Mouse (Mus musculus) kidney, embryonic 16.5 days (tissue): ENCODE results near the gene 2810408A11Rik. TPM values are rescaled to one million over a fixed set of nuclear protein-coding genes. Genes with fewer than 3 reads are reported as not detected.

Experiments
- ATAC-seq: fragments of 200-750 bp; cut with Nextera tagmentation; 2 replicates; pipeline ENCODE4 v1.8.0; 2017; ENCODE audit warnings: moderate TSS enrichment; ENCODE audit not compliant: low FRiP score, low TSS enrichment
- H3K27ac ChIP-seq: fragments of 300-500 bp; sonication (generic); 2 replicates; pipeline ENCODE4 v1.5.1; 2014; ENCODE audit warnings: low read length
- H3K27me3 ChIP-seq: fragments of 300-500 bp; sonication (generic); 2 replicates; pipeline ENCODE4 v1.6.1; 2014; ENCODE audit warnings: low read length, control low read depth, mixed read lengths; ENCODE audit not compliant: insufficient read depth
- H3K36me3 ChIP-seq: fragments of 300-500 bp; sonication (generic); 2 replicates; pipeline ENCODE4 v1.6.1; 2014; ENCODE audit warnings: low read length, control low read depth, mixed read lengths; ENCODE audit not compliant: insufficient read depth
- H3K4me1 ChIP-seq: fragments of 300-500 bp; sonication (generic); 2 replicates; pipeline ENCODE4 v1.6.1; 2014; ENCODE audit warnings: low read length, control low read depth, mixed read lengths; ENCODE audit not compliant: insufficient read depth
- H3K4me2 ChIP-seq: fragments of 300-500 bp; sonication (generic); replicated peaks from 2 replicates; pipeline ENCODE4 v1.6.1; 2014; ENCODE audit warnings: low read depth, low read length
- H3K4me3 ChIP-seq: fragments of 300-500 bp; sonication (generic); 2 replicates; pipeline ENCODE4 v1.5.1; 2014; ENCODE audit warnings: mild to moderate bottlenecking, low read length
- H3K9ac ChIP-seq: fragments of 300-500 bp; sonication (generic); replicated peaks from 2 replicates; pipeline ENCODE4 v1.6.1; 2014; ENCODE audit warnings: low read length
- H3K9me3 ChIP-seq: fragments of 300-500 bp; sonication (generic); 2 replicates; pipeline ENCODE4 v1.6.1; 2016; ENCODE audit warnings: low read length, control low read depth
- WGBS: fragments of 180-500 bp; shearing (Covaris S2); extraction: QIAGEN DNeasy Blood & Tissue Kit; methylation state at CpG from one replicate; pipeline ENCODE4 v1.1.7; 2014; 5-methylcytosine and 5-hydroxymethylcytosine counted together
- polyA plus RNA-seq: library from polyadenylated mRNA; unstranded; fragments of >200 nt; fragmentation: Nextera tagmentation; extraction: Ambion mirVana; gene quantifications from 2 replicates; pipeline ENCODE4 v1.2.1, GENCODE M21; 2015

The 2810408A11Rik gene
- polyA plus RNA-seq, 1 experiment from 2014 or later, result 12.8 TPM

DNA sequence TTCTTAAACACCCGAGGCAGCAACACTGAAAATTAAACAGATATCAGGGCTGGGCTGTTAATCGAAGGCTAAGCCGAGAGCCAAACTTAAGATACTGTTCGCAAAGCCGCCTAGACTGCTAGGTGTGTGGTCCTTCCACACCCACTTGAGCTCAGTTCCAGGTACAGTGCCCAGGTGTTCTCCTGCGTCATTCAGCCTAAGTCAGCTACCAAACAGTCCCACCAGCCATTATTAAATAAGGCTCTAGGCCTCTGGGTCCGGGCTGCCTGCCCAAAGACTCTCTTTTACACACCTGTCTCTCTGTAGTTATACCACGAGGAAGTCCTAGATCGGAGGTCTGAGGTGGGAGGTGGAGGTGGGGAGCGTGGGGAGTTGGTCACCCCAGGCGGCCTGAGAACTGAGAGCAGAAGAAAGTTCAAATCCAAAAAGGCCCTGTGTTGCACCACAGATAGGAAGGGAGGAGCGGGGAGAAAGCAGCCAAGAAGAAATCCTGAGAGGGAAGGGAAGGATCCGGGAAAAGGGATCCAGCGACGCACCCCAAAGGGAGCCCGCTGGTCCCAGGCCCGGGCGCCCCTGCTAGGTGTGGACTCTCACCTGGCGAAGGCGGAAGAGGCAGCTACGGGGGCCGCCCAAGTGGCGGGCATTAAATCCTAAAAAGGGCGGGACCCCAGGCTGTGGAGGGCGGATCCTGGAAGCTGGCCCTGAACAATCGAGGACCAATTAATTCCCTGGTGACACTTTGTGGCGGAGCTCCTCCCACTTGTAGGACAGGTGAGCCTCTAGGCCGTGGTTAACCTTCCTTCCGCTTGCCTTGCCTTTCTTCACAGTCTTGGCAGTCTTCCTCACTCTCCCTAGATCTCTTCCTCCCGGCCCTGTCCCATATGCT is 42.4 kb downstream of the 2810408A11Rik start, which contains the start of gene Tnk1:
Tnk1 (minus strand) TSS at position 618 of the 886 bp plus-strand sequence.
- 18% methylated on average over 30 of the region's 30 CpGs for WGBS
- ATAC-seq, result peak; percentile 59; the same call in 1 of the 2 replicates
- no peaks in the 10 kb centered on the region for H3K36me3 ChIP-seq
- peak within 1 kb of the TSS; percentile 52 for H3K4me2 ChIP-seq
- peak within 1 kb of the TSS; percentile 58; the same call in 1 of the 2 replicates for H3K27ac ChIP-seq
- peak within 1 kb of the TSS; percentile 45 for H3K4me3 ChIP-seq
- H3K4me1 ChIP-seq, result peaks cover 4% of the 10 kb centered on the region; the same call in 1 of the 2 replicates
- peaks cover 15% of the 10 kb centered on the region for H3K27me3 ChIP-seq
- H3K9ac ChIP-seq, result peak within 1 kb of the TSS; percentile 68
- H3K9me3 ChIP-seq, result no peaks in the 10 kb centered on the region

DNA sequence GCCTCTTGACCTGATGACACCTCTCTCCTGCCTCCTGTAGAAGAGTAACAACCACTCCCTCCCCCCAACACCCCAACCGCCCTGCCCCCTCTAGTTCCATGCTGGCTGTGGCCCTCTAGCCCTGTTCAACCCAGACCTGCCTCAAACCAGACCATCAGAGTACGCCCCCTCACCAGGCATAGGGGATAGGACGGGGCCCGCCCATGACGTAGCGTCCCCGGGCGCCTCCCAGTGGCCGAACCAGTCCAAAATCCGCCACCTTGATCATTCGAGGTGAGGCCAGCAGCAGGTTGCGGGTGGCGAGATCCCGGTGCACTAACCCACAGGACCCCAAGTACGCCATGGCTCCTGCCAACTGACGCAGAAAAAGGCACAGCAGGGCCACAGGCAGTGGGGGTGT is 45.4 kb downstream of the 2810408A11Rik start:
- Histone ChIP-seq H3K4me1 (peaks cover 4% of the 10 kb centered on the region; the same call in 1 of the 2 replicates), H3K27me3 (peaks cover 15% of the 10 kb centered on the region), H3K36me3 (peaks cover 20% of the 10 kb centered on the region), H3K9me3 (no peaks in the 10 kb centered on the region), H3K27ac (no peak overlapping the region), H3K4me3 (no peak overlapping the region), H3K4me2 (peak overlapping the region; percentile 29; the same call in 1 of the 2 replicates), H3K9ac (no peak overlapping the region)
- 23% methylated on average over 16 of the region's 16 CpGs for WGBS
- ATAC-seq, result peak; percentile 41; the same call in 1 of the 2 replicates

DNA sequence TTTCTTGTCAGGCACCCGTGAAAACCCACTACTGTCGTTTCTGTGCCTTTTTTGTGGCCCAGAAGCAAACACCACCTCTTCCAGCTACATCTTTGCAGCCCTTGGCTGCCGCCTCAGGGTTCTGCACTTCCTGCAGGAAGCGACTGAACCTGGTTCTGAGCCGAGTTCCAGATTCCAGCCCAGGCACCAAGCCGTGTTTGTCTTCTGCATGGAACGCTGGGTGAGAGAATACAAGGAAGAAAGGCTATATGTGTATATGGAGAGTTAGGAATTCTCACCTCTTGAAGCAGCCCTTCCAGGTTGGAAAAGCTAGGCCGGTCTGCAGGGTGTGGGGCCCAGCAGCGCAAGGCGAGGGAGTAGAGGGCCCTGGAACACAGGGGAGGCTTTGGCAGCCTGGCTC is 46.1 kb downstream of the 2810408A11Rik start:
- Histone ChIP-seq H3K27ac (no peak overlapping the region), H3K4me3 (no peak overlapping the region), H3K4me1 (peaks cover 4% of the 10 kb centered on the region; the same call in 1 of the 2 replicates), H3K36me3 (peaks cover 26% of the 10 kb centered on the region), H3K4me2 (no peak overlapping the region), H3K9me3 (no peaks in the 10 kb centered on the region), H3K9ac (no peak overlapping the region), H3K27me3 (peaks cover 15% of the 10 kb centered on the region)
- ATAC-seq, result no peak
- WGBS, result 80% methylated on average over 10 of the region's 10 CpGs

DNA sequence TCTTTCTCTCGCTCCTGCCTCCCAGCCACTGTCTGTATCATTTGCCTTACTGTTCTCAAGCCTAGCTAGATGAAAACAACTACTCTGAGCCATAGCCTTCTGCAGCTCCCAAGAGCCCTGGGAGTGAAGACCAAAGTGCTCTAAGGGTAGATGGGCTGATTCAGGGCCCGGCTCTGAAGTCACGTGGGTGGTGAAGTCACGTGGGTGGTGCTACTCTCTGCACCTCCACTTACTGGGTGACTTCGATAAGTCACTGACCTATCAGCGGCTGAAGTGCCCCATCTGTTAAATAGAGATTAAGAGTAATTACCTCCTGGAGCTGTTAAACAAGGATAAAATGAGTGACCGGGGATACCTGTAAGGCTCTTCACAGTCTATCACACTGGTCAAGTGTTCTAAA is 46.8 kb downstream of the 2810408A11Rik start:
- Histone ChIP-seq H3K4me3 (no peak overlapping the region), H3K9me3 (no peaks in the 10 kb centered on the region), H3K27ac (no peak overlapping the region), H3K27me3 (peaks cover 15% of the 10 kb centered on the region), H3K4me2 (no peak overlapping the region), H3K4me1 (peaks cover 4% of the 10 kb centered on the region; the same call in 1 of the 2 replicates), H3K36me3 (peaks cover 33% of the 10 kb centered on the region), H3K9ac (no peak overlapping the region)
- 61% methylated on average over 7 of the region's 7 CpGs for WGBS
- no peak for ATAC-seq

DNA sequence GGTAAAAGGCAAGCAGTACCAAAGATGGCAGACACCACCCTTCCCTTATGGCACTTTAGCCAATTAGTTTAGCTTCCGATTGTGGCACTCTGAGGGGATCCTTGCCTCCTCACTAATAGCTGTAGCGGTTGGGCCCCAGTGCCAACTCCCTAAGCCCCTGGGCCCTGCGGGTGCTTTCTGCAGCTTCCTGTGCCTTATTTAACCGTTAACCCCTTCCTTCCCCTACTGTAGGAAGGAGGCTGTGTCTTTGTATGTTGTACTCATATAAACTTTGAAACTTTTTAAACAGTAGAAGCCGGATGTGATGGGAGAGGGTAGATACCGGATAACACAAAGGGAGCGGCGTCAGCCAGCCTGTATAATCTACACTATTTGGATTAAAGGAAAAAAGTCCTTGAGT is 50.0 kb downstream of the 2810408A11Rik start:
- H3K4me2 ChIP-seq, result no peak overlapping the region
- H3K27ac ChIP-seq, result no peak overlapping the region
- H3K27me3 ChIP-seq, result no peaks in the 10 kb centered on the region
- H3K9me3 ChIP-seq, result no peaks in the 10 kb centered on the region
- H3K4me3 ChIP-seq, result no peak overlapping the region
- H3K4me1 ChIP-seq, result peaks cover 17% of the 10 kb centered on the region
- no peak overlapping the region for H3K9ac ChIP-seq
- 77% methylated on average over 8 of the region's 8 CpGs for WGBS
- H3K36me3 ChIP-seq, result peaks cover 42% of the 10 kb centered on the region
- no peak for ATAC-seq

DNA sequence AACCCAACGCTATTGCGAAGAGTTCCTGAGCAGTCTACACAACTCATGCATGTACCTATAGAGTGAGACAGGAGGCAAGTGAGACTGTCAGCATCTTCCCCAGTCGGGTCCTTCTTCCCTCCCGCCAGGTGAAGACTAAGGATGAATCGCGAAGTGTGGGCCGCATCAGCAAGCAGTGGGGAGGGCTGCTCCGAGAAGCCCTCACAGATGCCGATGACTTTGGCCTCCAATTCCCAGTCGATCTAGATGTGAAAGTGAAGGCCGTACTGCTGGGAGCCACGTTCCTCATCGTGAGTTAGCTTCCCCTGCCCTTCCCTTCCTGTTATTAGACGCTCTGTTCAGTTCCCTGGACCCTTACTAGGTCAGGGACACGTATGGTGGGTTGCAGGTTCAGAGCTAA is 50.9 kb downstream of the 2810408A11Rik start:
- no peak overlapping the region for H3K4me3 ChIP-seq
- no peaks in the 10 kb centered on the region for H3K9me3 ChIP-seq
- no peak overlapping the region for H3K27ac ChIP-seq
- ATAC-seq, result no peak
- H3K27me3 ChIP-seq, result no peaks in the 10 kb centered on the region
- no peak overlapping the region for H3K4me2 ChIP-seq
- H3K36me3 ChIP-seq, result peaks cover 42% of the 10 kb centered on the region
- H3K9ac ChIP-seq, result no peak overlapping the region
- WGBS, result 96% methylated on average over 15 of the region's 15 CpGs
- H3K4me1 ChIP-seq, result peaks cover 19% of the 10 kb centered on the region

DNA sequence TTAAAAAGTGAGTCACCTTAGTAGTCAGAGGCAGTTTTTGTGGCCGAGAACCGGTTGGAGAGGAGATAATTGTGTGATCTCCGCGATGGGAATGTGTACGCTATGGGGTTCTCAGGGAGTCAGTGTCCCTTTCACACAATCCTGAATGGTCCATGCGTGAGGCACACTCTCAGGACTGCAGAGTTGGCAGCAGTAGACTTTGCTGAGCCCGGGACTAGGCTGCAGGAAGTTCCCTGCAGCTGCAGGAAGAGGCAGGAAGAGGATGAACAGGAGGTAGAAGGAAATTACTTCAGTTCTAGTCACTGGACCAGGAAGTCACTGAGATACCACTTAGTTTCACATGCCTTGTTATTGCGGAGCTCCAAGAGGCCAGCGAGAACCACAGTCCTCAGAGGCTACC is 51.7 kb downstream of the 2810408A11Rik start:
- Histone ChIP-seq H3K9me3 (no peaks in the 10 kb centered on the region), H3K4me3 (no peak overlapping the region), H3K4me2 (no peak overlapping the region), H3K27me3 (no peaks in the 10 kb centered on the region), H3K27ac (no peak overlapping the region; the same call in 1 of the 2 replicates), H3K9ac (no peak overlapping the region), H3K4me1 (peaks cover 19% of the 10 kb centered on the region), H3K36me3 (peaks cover 42% of the 10 kb centered on the region)
- no peak for ATAC-seq
- WGBS, result 87% methylated on average over 9 of the region's 9 CpGs

DNA sequence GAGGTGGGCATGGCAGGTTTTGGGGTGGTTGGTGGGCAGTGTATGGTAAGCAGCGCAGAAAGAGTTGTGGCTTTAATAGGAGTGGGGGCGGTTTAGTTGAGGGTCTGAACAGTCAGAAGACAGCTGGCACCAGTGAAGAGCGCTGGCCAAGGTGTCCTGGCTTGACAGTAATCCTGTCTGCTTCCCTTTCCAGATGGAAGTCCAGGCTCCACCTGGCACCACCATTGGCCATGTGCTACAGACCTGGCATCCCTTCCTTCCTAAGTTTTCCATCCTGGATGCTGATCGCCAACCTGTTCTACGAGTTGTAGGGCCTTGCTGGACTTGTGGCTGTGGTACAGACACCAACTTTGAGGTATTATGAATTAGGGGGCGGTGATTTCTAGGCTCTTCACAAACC is 52.8 kb downstream of the 2810408A11Rik start:
- H3K27me3 ChIP-seq, result no peaks in the 10 kb centered on the region
- H3K9ac ChIP-seq, result peak overlapping the region; percentile 89; the same call in 1 of the 2 replicates
- no peaks in the 10 kb centered on the region for H3K9me3 ChIP-seq
- peaks cover 19% of the 10 kb centered on the region for H3K4me1 ChIP-seq
- H3K36me3 ChIP-seq, result peaks cover 42% of the 10 kb centered on the region
- peak overlapping the region; percentile 93; the same call in 1 of the 2 replicates for H3K4me2 ChIP-seq
- no peak for ATAC-seq
- WGBS, result 97% methylated on average over 6 of the region's 6 CpGs
- no peak overlapping the region for H3K4me3 ChIP-seq
- no peak overlapping the region for H3K27ac ChIP-seq
